Mouse (Mus musculus): ENCODE results near the gene Haus6.

DNA sequence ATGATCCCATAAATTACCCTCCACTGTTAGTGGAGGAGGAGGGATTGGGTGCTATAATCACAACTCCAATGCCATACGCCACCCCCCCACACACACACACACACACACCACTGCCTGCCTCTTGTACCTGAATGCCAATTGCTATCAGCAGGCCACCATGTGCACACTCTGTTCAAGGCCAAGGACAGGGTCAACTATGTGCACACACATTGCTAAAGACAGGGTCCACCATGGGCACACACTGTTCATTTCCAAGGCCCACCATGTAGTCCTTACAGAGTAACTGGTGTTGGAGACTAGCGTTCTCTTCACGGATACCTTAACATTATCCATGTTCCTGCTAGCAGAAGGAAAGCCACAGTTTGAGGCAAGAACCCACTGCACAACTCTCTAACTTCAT is 50.8 kb downstream of the Haus6 start:
- TF ChIP-seq CTCF (IDR thresholded peaks at IDR 0.05; ENCODE audit: control insufficient read depth, insufficient read depth, insufficient read length) = no peak
- no peak for TF ChIP-seq USF1 (IDR thresholded peaks at IDR 0.05; ENCODE audit: low read depth)
- no peak for TF ChIP-seq MYOG (IDR thresholded peaks at IDR 0.05; ENCODE audit: control insufficient read depth, extremely low read depth, insufficient read length)
- no peak for TF ChIP-seq MYOD1 (IDR thresholded peaks at IDR 0.05; ENCODE audit: control insufficient read depth, insufficient read length, low read depth)
- TF ChIP-seq MAX (IDR thresholded peaks at IDR 0.05) = no peak
- TF ChIP-seq FOSL1 (IDR thresholded peaks at IDR 0.05; ENCODE audit: insufficient read depth, low read length, poor library complexity, severe bottlenecking) = no peak
- TF ChIP-seq CEBPB (IDR thresholded peaks at IDR 0.05; ENCODE audit: low read depth) = no peak

Measured in C2C12 (cell line).